In the genomic region with DNA sequence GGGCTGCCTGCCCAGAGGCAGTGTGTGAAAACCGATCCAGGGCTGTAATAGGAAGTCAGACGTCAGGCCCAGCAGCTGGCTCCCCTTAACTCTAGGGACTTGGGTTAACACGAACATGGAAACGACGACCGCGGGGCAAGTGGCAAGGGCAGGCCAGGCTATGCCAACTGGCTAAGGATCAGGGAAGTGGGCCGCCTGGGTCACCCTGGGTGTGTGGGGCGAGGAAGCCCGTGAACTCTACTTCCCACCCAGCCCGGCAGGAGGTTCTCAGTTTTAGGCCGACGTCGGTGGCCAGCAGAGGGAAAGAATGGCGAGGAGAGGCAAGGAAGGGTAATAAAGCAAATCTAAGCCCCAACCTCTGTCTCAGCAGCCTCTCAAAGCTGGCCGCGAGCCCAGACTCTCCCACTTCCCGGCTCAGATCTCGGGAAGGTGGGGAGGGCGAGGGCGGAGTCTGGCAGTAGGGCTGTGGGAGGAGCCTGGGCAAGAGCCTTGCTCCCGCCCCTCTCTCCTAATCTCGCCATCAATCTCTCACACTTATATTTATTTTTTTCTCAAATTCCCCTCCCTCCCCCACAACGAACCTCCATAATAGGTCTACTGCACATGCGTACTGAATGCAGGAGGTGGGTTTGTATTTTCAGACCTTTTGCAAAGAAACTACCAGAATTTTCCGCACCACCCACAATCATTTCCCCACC, we compare ENCODE assay signal across 8 mouse cellular contexts. TPM values are rescaled to one million over a fixed set of nuclear protein-coding genes. Genes with fewer than 3 reads are reported as not detected.
DNase-seq lines count a peak whose midpoint lies in the region; ATAC-seq and TF ChIP-seq lines count a peak whose summit lies in the region.

No protein-coding gene starts in this region.

- peak; percentile 80 for TF ChIP-seq POLR2A in CH12.LX (IDR thresholded peaks at IDR 0.05; ENCODE audit: low read depth, low read length)

- no peaks in the 10 kb centered on the region for H3K27me3 ChIP-seq in CH12.LX (replicated peaks)
- H3K27me3 ChIP-seq in forebrain, embryonic 14.5 days (replicated peaks; ENCODE audit: control insufficient read depth, insufficient read depth, low read length), result no peaks in the 10 kb centered on the region
- H3K27me3 ChIP-seq in neural tube, embryonic 15.5 days (replicated peaks), result no peaks in the 10 kb centered on the region

- peak overlapping the region; percentile 33 to 78 (median 76) for H3K4me3 ChIP-seq in CH12.LX (replicated peaks in 1 of 3; ENCODE audit: low read depth in 2 of 3, low read length in 2 of 3, poor library complexity in 1 of 3)
- H3K4me3 ChIP-seq in forebrain, embryonic 14.5 days (ENCODE audit: low read depth, low read length), result peak overlapping the region; percentile 97
- H3K4me3 ChIP-seq in neural tube, embryonic 15.5 days (replicated peaks), result peak overlapping the region; percentile 72

- peak overlapping the region; percentile 96 for H3K4me2 ChIP-seq in CH12.LX (ENCODE audit: insufficient read depth, low read depth, poor library complexity, severe bottlenecking)
- H3K4me2 ChIP-seq in forebrain, embryonic 14.5 days (ENCODE audit: low read length), result peak overlapping the region; percentile 96
- peak overlapping the region; percentile 91 for H3K4me2 ChIP-seq in neural tube, embryonic 15.5 days

- H3K4me1 ChIP-seq in CH12.LX (ENCODE audit: control insufficient read depth in 1 of 2, insufficient read depth in 2 of 2), result peaks cover 5 to 39% of the 10 kb centered on the region in 2 experiments
- H3K4me1 ChIP-seq in forebrain, embryonic 14.5 days (ENCODE audit: control insufficient read depth, insufficient read depth, low read length), result peaks cover 35% of the 10 kb centered on the region
- H3K4me1 ChIP-seq in neural tube, embryonic 15.5 days, result peaks cover 59% of the 10 kb centered on the region

- H3K27ac ChIP-seq in CH12.LX (ENCODE audit: insufficient read depth, low read depth), result peak overlapping the region; percentile 13
- peak overlapping the region; percentile 100 for H3K27ac ChIP-seq in forebrain, embryonic 14.5 days (ENCODE audit: low read depth, low read length)
- H3K27ac ChIP-seq in neural tube, embryonic 15.5 days (replicated peaks), result peak overlapping the region; percentile 98

- H3K79me2 ChIP-seq in CH12.LX (replicated peaks; ENCODE audit: control insufficient read depth, extremely low read depth, insufficient read depth, poor library complexity, severe bottlenecking), result peaks cover 3% of the 10 kb centered on the region; the same call in 1 of the 2 replicates

- ATAC-seq in forebrain, embryonic 14.5 days, result peak; percentile 81
- peak; percentile 88 for ATAC-seq in neural tube, embryonic 15.5 days (ENCODE audit: low FRiP score)

- no peak for TF ChIP-seq RAD21 in CH12.LX (IDR thresholded peaks at IDR 0.05; ENCODE audit: low read depth, low read length)

- H3K9me3 ChIP-seq in CH12.LX (replicated peaks; ENCODE audit: low read length), result no peaks in the 10 kb centered on the region
- H3K9me3 ChIP-seq in forebrain, embryonic 14.5 days (replicated peaks; ENCODE audit: control insufficient read depth, low read length), result no peaks in the 10 kb centered on the region
- no peaks in the 10 kb centered on the region for H3K9me3 ChIP-seq in neural tube, embryonic 15.5 days (replicated peaks)

- in situ Hi-C loops in CH12.LX (cut with MboI; ENCODE audit: low pct_ligation_motif_present, low pct_unique_long_range_greater_than_20kb, low sequenced_read_pairs), result loop anchor here (5.0 kb wide), 2 partner anchors 34 to 99 kb away; no protein-coding TSS in a partner anchor

- intact Hi-C loops in heart, postnatal 14 days (cut with DNase I), result no loop called here

- TF ChIP-seq EP300 in CH12.LX (IDR thresholded peaks at IDR 0.05; ENCODE audit: low read length), result no peak; the same call in 1 of the 2 replicates

- dilution Hi-C loops in CH12.LX (cut with MboI; ENCODE audit: extremely low pct_ligation_motif_present, extremely low pct_unique_long_range_greater_than_20kb, low sequenced_read_pairs), result no loop called here

- peaks cover 13 to 39% of the 10 kb centered on the region in 2 experiments for H3K36me3 ChIP-seq in CH12.LX (replicated peaks in 1 of 2; ENCODE audit: control insufficient read depth in 1 of 2, insufficient read depth in 1 of 2, low read length in 1 of 2)
- peaks cover 31% of the 10 kb centered on the region for H3K36me3 ChIP-seq in forebrain, embryonic 14.5 days (ENCODE audit: control insufficient read depth, insufficient read depth, low read length)
- peaks cover 24% of the 10 kb centered on the region for H3K36me3 ChIP-seq in neural tube, embryonic 15.5 days

- H3K9ac ChIP-seq in CH12.LX (ENCODE audit: insufficient read depth, low read depth), result peak overlapping the region; percentile 100
- peak overlapping the region; percentile 100 for H3K9ac ChIP-seq in forebrain, embryonic 14.5 days (ENCODE audit: low read length)
- peak overlapping the region; percentile 99 for H3K9ac ChIP-seq in neural tube, embryonic 15.5 days (replicated peaks)

- under 1% methylated on average over 26 of the region's 26 CpGs for WGBS in forebrain, embryonic 14.5 days
- under 1% methylated on average over 26 of the region's 26 CpGs for WGBS in neural tube, embryonic 15.5 days

- no peak for TF ChIP-seq CTCF in CH12.LX (conservative IDR thresholded peaks at IDR 0.05 in 1 of 2, IDR thresholded peaks at IDR 0.05 in 1 of 2; ENCODE audit: low read depth in 2 of 2, low read length in 2 of 2)

- peak; percentile 93 for DNase-seq in CH12.LX (ENCODE audit: extremely low read depth)
- peak; percentile 45 for DNase-seq in c-Kit-positive CD71-positive TER-119-positive erythroid progenitor cells, embryonic 14.5 days (ENCODE audit: low spot score)
- DNase-seq in forebrain, embryonic 14.5 days (ENCODE audit: low spot score), result peak; percentile 99
- DNase-seq in heart, postnatal 14 days, result peak; percentile 96
- peak; percentile 95 for DNase-seq in layer of hippocampus, adult 11-12 months (ENCODE audit: low spot score)
- peak; percentile 97 to 98 for DNase-seq in lung, adult 18-20 months
- peak; percentile 93 for DNase-seq in testis, postnatal 14 days (ENCODE audit: low spot score)

TF ChIP-seq in CH12.LX, 34 proteins besides CTCF, POLR2A, EP300 and RAD21 (continues in another document):
- TF ChIP-seq POLR2AphosphoS2 (IDR thresholded peaks at IDR 0.05; ENCODE audit: low read depth, low read length), result no peak
- peak; percentile 67; the same call in 1 of the 2 replicates for TF ChIP-seq MAZ (IDR thresholded peaks at IDR 0.05; ENCODE audit: low read depth, low read length)
- no peak for TF ChIP-seq MYC (IDR thresholded peaks at IDR 0.05; ENCODE audit: low read depth, low read length)
- peak; percentile 56 for TF ChIP-seq NELFE (IDR thresholded peaks at IDR 0.05; ENCODE audit: low read depth, low read length)
- no peak for TF ChIP-seq SMC3 (IDR thresholded peaks at IDR 0.05; ENCODE audit: low read depth, low read length)
- TF ChIP-seq UBTF (IDR thresholded peaks at IDR 0.05; ENCODE audit: low read depth, low read length), result no peak
- TF ChIP-seq TCF12 (IDR thresholded peaks at IDR 0.05; ENCODE audit: low read depth, low read length), result peak; percentile 47; the same call in 1 of the 2 replicates
- no peak for TF ChIP-seq CHD2 (IDR thresholded peaks at IDR 0.05; ENCODE audit: low read length)
- no peak for TF ChIP-seq ETS1 (conservative IDR thresholded peaks at IDR 0.05; ENCODE audit: low read depth, low read length)
- TF ChIP-seq MAFK (IDR thresholded peaks at IDR 0.05; ENCODE audit: insufficient replicate concordance, low read length), result no peak
- peak; percentile 45 for TF ChIP-seq ELF1 (IDR thresholded peaks at IDR 0.05; ENCODE audit: low read depth, low read length)
- TF ChIP-seq MXI1 (IDR thresholded peaks at IDR 0.05; ENCODE audit: low read depth, low read length), result no peak
- TF ChIP-seq MAX (IDR thresholded peaks at IDR 0.05; ENCODE audit: low read length), result no peak
- peak; percentile 14; the same call in 1 of the 2 replicates for TF ChIP-seq HCFC1 (IDR thresholded peaks at IDR 0.05; ENCODE audit: low read depth, low read length)

RNA-seq across cellular contexts. Expression of a gene that starts 2.9 kb away (rescaled TPM):
- total RNA-seq in CH12.LX (2012; rRNA removed), result 66.4 and 69.6 TPM in 2 replicates
- total RNA-seq in CH12.LX (2014; rRNA removed), result 30.6 and 31.9 TPM in 2 replicates
- 87.1 and 92.0 TPM in 2 replicates for polyA plus RNA-seq in CH12.LX (2012; ENCODE audit: insufficient read length, low read depth)
- polyA plus RNA-seq in forebrain, embryonic 14.5 days (2014; fragmentation: Nextera tagmentation; extraction: Ambion mirVana), result 70.3 and 77.3 TPM in 2 replicates
- 10 to 100 TPM; 45.4 to 47.4 TPM for total RNA-seq in heart, postnatal 14 days (2021)
- polyA plus RNA-seq in neural tube, embryonic 15.5 days (2015; fragmentation: Nextera tagmentation; extraction: Ambion mirVana), result 70.6 and 76.1 TPM in 2 replicates

RNA-seq across cellular contexts. Expression of a gene that starts 26.0 kb away (rescaled TPM):
- total RNA-seq in CH12.LX (2012; rRNA removed), result 0.30 and 0.34 TPM in 2 replicates
- total RNA-seq in CH12.LX (2014; rRNA removed), result not detected in 2 replicates
- 0.21 TPM in 1 of 2 replicates, not detected in the other for polyA plus RNA-seq in CH12.LX (2012; ENCODE audit: insufficient read length, low read depth)
- 126 and 146 TPM in 2 replicates for polyA plus RNA-seq in forebrain, embryonic 14.5 days (2014; fragmentation: Nextera tagmentation; extraction: Ambion mirVana)
- total RNA-seq in heart, postnatal 14 days (2021), result under 1 TPM; 0.34 to 0.48 TPM
- 213 and 250 TPM in 2 replicates for polyA plus RNA-seq in neural tube, embryonic 15.5 days (2015; fragmentation: Nextera tagmentation; extraction: Ambion mirVana)

RNA-seq across cellular contexts. Expression of a gene that starts 29.0 kb away (rescaled TPM):
- total RNA-seq in CH12.LX (2012; rRNA removed) (193 and 208 TPM in 2 replicates), CH12.LX (2014; rRNA removed) (161 and 201 TPM in 2 replicates)
- 137 and 153 TPM in 2 replicates for polyA plus RNA-seq in CH12.LX (2012; ENCODE audit: insufficient read length, low read depth)
- polyA plus RNA-seq in forebrain, embryonic 14.5 days (2014; fragmentation: Nextera tagmentation; extraction: Ambion mirVana), result 106 and 142 TPM in 2 replicates
- total RNA-seq in heart, postnatal 14 days (2021), result 10 to 100 TPM; 85.4 to 91.7 TPM
- polyA plus RNA-seq in neural tube, embryonic 15.5 days (2015; fragmentation: Nextera tagmentation; extraction: Ambion mirVana), result 130 and 132 TPM in 2 replicates

RNA-seq across cellular contexts. Expression of a gene that starts 29.1 kb away (rescaled TPM):
- 28.4 and 37.4 TPM in 2 replicates for total RNA-seq in CH12.LX (2012; rRNA removed)
- 27.3 and 29.3 TPM in 2 replicates for total RNA-seq in CH12.LX (2014; rRNA removed)
- polyA plus RNA-seq in CH12.LX (2012; ENCODE audit: insufficient read length, low read depth), result 29.5 and 33.2 TPM in 2 replicates
- polyA plus RNA-seq in forebrain, embryonic 14.5 days (2014; fragmentation: Nextera tagmentation; extraction: Ambion mirVana), result 31.1 and 36.4 TPM in 2 replicates
- 10 to 100 TPM; 25.0 to 29.3 TPM for total RNA-seq in heart, postnatal 14 days (2021)
- 29.7 and 31.5 TPM in 2 replicates for polyA plus RNA-seq in neural tube, embryonic 15.5 days (2015; fragmentation: Nextera tagmentation; extraction: Ambion mirVana)

RNA-seq across cellular contexts. Expression of a gene that starts 31.7 kb away (rescaled TPM):
- total RNA-seq in CH12.LX (2012; rRNA removed) (0.25 and 0.38 TPM in 2 replicates), CH12.LX (2014; rRNA removed) (not detected in 2 replicates)
- polyA plus RNA-seq in CH12.LX (2012; ENCODE audit: insufficient read length, low read depth), result 0.16 and 0.22 TPM in 2 replicates
- polyA plus RNA-seq in forebrain, embryonic 14.5 days (2014; fragmentation: Nextera tagmentation; extraction: Ambion mirVana), result 4.7 and 5.7 TPM in 2 replicates
- 10 to 100 TPM; 37.4 to 39.6 TPM for total RNA-seq in heart, postnatal 14 days (2021)
- polyA plus RNA-seq in neural tube, embryonic 15.5 days (2015; fragmentation: Nextera tagmentation; extraction: Ambion mirVana), result 6.2 and 9.1 TPM in 2 replicates

Comparison
In these comparisons a context has a peak if more than half of its experiments do, and no peak if none do; other contexts are left out.
1. Peak in every context shown above with its lines: DNase-seq, ATAC-seq, H3K4me3 ChIP-seq and H3K27ac ChIP-seq.
2. DNase-seq: peak in every context shown above with its lines; median percentile 99 in forebrain, embryonic 14.5 days; 98 in lung, adult 18-20 months; 96 in heart, postnatal 14 days; 95 in layer of hippocampus, adult 11-12 months; 93 in CH12.LX; 93 in testis, postnatal 14 days; 45 in c-Kit-positive CD71-positive TER-119-positive erythroid progenitor cells, embryonic 14.5 days.
3. H3K27ac ChIP-seq: peak in every context shown above with its lines; median percentile 100 in forebrain, embryonic 14.5 days; 98 in neural tube, embryonic 15.5 days; 13 in CH12.LX.
4. RNA of a gene that starts 26.0 kb away (polyA plus RNA-seq): 213 to 250 TPM in neural tube, embryonic 15.5 days and 126 to 146 TPM in forebrain, embryonic 14.5 days; 0.21 TPM in CH12.LX; every median in the first group is over 100 times any median in the second.